In genomic region chr14:120397871-120398647, GRCm38 (mm10) we compare ENCODE assay signal across 8 mouse cellular contexts.
DNase-seq lines count a peak whose midpoint lies in the region; ATAC-seq and TF ChIP-seq lines count a peak whose summit lies in the region.

No protein-coding gene starts in this region.

- no peak overlapping the region for H3K4me2 ChIP-seq in CH12.LX (ENCODE audit: insufficient read depth, low read depth, poor library complexity, severe bottlenecking)
- no peak overlapping the region for H3K4me2 ChIP-seq in forebrain, embryonic 12.5 days
- H3K4me2 ChIP-seq in liver, embryonic 12.5 days = no peak overlapping the region
- H3K4me2 ChIP-seq in stomach, embryonic 15.5 days = no peak overlapping the region

- no peak for TF ChIP-seq POLR2A in CH12.LX (IDR thresholded peaks at IDR 0.05; ENCODE audit: low read depth, low read length)

- H3K9me3 ChIP-seq in CH12.LX (replicated peaks; ENCODE audit: low read length) = no peaks in the 10 kb centered on the region
- H3K9me3 ChIP-seq in forebrain, embryonic 12.5 days = no peaks in the 10 kb centered on the region
- H3K9me3 ChIP-seq in liver, embryonic 12.5 days (replicated peaks) = no peaks in the 10 kb centered on the region
- no peaks in the 10 kb centered on the region for H3K9me3 ChIP-seq in stomach, embryonic 15.5 days

- TF ChIP-seq RAD21 in CH12.LX (IDR thresholded peaks at IDR 0.05; ENCODE audit: low read depth, low read length) = peak; percentile 92

- no peaks in the 10 kb centered on the region for H3K27me3 ChIP-seq in CH12.LX (replicated peaks)
- no peaks in the 10 kb centered on the region for H3K27me3 ChIP-seq in forebrain, embryonic 12.5 days
- H3K27me3 ChIP-seq in liver, embryonic 12.5 days (replicated peaks) = no peaks in the 10 kb centered on the region
- no peaks in the 10 kb centered on the region for H3K27me3 ChIP-seq in stomach, embryonic 15.5 days (replicated peaks)

- in situ Hi-C loops in CH12.LX (cut with MboI; ENCODE audit: low pct_ligation_motif_present, low pct_unique_long_range_greater_than_20kb, low sequenced_read_pairs) = loop anchor here (10.0 kb wide), 1 partner anchor 123 kb away; the partner anchor contains the start of gene Mbnl2

- ATAC-seq in forebrain, embryonic 12.5 days (ENCODE audit: low FRiP score) = peak; percentile 86
- ATAC-seq in liver, embryonic 12.5 days = peak; percentile 47
- ATAC-seq in stomach, embryonic 15.5 days (ENCODE audit: insufficient read depth, low FRiP score, low read depth) = peak; percentile 87

- peak; percentile 71 to 94 for TF ChIP-seq CTCF in CH12.LX (conservative IDR thresholded peaks at IDR 0.05 in 1 of 2, IDR thresholded peaks at IDR 0.05 in 1 of 2; ENCODE audit: low read depth in 2 of 2, low read length in 2 of 2)

- TF ChIP-seq EP300 in CH12.LX (IDR thresholded peaks at IDR 0.05; ENCODE audit: low read length) = no peak

- WGBS in forebrain, embryonic 12.5 days = 46% methylated on average over 10 of the region's 10 CpGs
- 59% methylated on average over 10 of the region's 10 CpGs for WGBS in liver, embryonic 12.5 days (ENCODE audit: insufficient replicate concordance)
- WGBS in stomach, embryonic 15.5 days = 40% methylated on average over 10 of the region's 10 CpGs

- peaks cover 39 to 70% of the 10 kb centered on the region in 2 experiments for H3K36me3 ChIP-seq in CH12.LX (replicated peaks in 1 of 2; ENCODE audit: control insufficient read depth in 1 of 2, insufficient read depth in 1 of 2, low read length in 1 of 2)
- H3K36me3 ChIP-seq in forebrain, embryonic 12.5 days (replicated peaks) = 0 out of 2 replicates have a peak, but pooled peaks cover 2% of the 10 kb centered on the region
- peaks cover 21% of the 10 kb centered on the region for H3K36me3 ChIP-seq in liver, embryonic 12.5 days
- H3K36me3 ChIP-seq in stomach, embryonic 15.5 days = peaks cover 24% of the 10 kb centered on the region

- H3K79me2 ChIP-seq in CH12.LX (replicated peaks; ENCODE audit: control insufficient read depth, extremely low read depth, insufficient read depth, poor library complexity, severe bottlenecking) = no peaks in the 10 kb centered on the region; the same call in 1 of the 2 replicates

- no peak overlapping the region for H3K4me3 ChIP-seq in CH12.LX (replicated peaks in 1 of 3; ENCODE audit: low read depth in 2 of 3, low read length in 2 of 3, poor library complexity in 1 of 3)
- no peak overlapping the region for H3K4me3 ChIP-seq in forebrain, embryonic 12.5 days (replicated peaks)
- H3K4me3 ChIP-seq in liver, embryonic 12.5 days = no peak overlapping the region
- no peak overlapping the region for H3K4me3 ChIP-seq in stomach, embryonic 15.5 days (replicated peaks)

- H3K9ac ChIP-seq in CH12.LX (ENCODE audit: insufficient read depth, low read depth) = no peak overlapping the region
- no peak overlapping the region for H3K9ac ChIP-seq in forebrain, embryonic 12.5 days
- H3K9ac ChIP-seq in liver, embryonic 12.5 days = no peak overlapping the region
- no peak overlapping the region for H3K9ac ChIP-seq in stomach, embryonic 15.5 days

- dilution Hi-C loops in CH12.LX (cut with MboI; ENCODE audit: extremely low pct_ligation_motif_present, extremely low pct_unique_long_range_greater_than_20kb, low sequenced_read_pairs) = no loop called here

- peaks cover 0 to 12% of the 10 kb centered on the region in 2 experiments; a peak in 1 of 4 replicates for H3K4me1 ChIP-seq in CH12.LX (ENCODE audit: control insufficient read depth in 1 of 2, insufficient read depth in 2 of 2)
- H3K4me1 ChIP-seq in forebrain, embryonic 12.5 days = no peaks in the 10 kb centered on the region
- no peaks in the 10 kb centered on the region for H3K4me1 ChIP-seq in liver, embryonic 12.5 days
- H3K4me1 ChIP-seq in stomach, embryonic 15.5 days = no peaks in the 10 kb centered on the region; the same call in 1 of the 2 replicates

- no peak overlapping the region for H3K27ac ChIP-seq in CH12.LX (ENCODE audit: insufficient read depth, low read depth)
- no peak overlapping the region for H3K27ac ChIP-seq in forebrain, embryonic 12.5 days
- H3K27ac ChIP-seq in liver, embryonic 12.5 days = no peak overlapping the region
- no peak overlapping the region for H3K27ac ChIP-seq in stomach, embryonic 15.5 days

- DNase-seq in CH12.LX (ENCODE audit: extremely low read depth) = peak; percentile 68
- DNase-seq in c-Kit-positive CD71-positive TER-119-negative erythroid progenitor cells, embryonic 14.5 days (ENCODE audit: low read depth) = peak; percentile 23
- DNase-seq in heart, postnatal 10 days = peak; percentile 85 to 89
- DNase-seq in kidney, postnatal 25 days = peak; percentile 77 to 87
- peak; percentile 67 for DNase-seq in neural tube, embryonic 10.5 days (ENCODE audit: extremely low spot score, low spot score)

- intact Hi-C loops in heart, postnatal 10 days (cut with DNase I) = loop anchor here (1.0 to 2.0 kb wide), 3 partner anchors 134 to 322 kb away; no protein-coding TSS in a partner anchor

TF ChIP-seq in CH12.LX, 34 proteins besides CTCF, POLR2A, EP300 and RAD21:
- TF ChIP-seq ZC3H11A (IDR thresholded peaks at IDR 0.05; ENCODE audit: low read depth, low read length) = peak; percentile 47
- TF ChIP-seq MEF2A (IDR thresholded peaks at IDR 0.05; ENCODE audit: borderline replicate concordance, low read depth, low read length) = no peak
- peak; percentile 93 for TF ChIP-seq SMC3 (IDR thresholded peaks at IDR 0.05; ENCODE audit: low read depth, low read length)
- TF ChIP-seq CHD2 (IDR thresholded peaks at IDR 0.05; ENCODE audit: low read length) = no peak

Comparison
In these comparisons a context has a peak if more than half of its experiments do, and no peak if none do; other contexts are left out.
1. DNase-seq: peak in every context shown above with its lines; median percentile 87 in heart, postnatal 10 days; 82 in kidney, postnatal 25 days; 68 in CH12.LX; 67 in neural tube, embryonic 10.5 days; 23 in c-Kit-positive CD71-positive TER-119-negative erythroid progenitor cells, embryonic 14.5 days.